9 mouse cellular contexts compared by ENCODE assay signal in the genomic region with DNA sequence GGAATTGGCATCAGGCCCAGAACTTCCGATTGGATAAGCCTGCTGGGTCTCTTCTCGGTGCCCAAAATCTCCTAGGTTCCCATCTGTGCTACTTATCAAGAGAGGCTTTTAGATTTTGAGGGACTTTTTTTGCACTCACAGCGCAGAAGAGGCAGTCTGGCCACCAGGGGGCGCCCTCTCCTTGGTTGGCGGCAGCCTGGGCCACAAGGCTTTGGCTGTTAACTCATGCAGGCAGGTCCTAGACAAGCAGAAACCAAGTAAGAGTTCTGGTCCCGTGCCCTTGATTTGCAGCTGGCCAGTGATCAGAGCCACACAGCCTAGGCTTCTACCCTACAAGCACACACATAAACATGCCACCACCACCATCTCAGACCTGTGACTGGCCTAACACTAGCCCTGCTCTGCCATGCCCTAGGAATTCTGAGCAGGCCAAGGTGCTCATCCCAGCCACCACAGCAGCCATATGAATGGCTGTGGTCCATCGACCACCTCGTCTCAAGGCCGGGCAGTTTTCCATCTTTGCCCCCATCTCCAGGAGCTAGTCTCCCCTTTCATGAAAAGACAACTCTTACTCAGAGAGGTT. TPM values are rescaled to one million over a fixed set of nuclear protein-coding genes. Genes with fewer than 3 reads are reported as not detected.
DNase-seq lines count a peak whose midpoint lies in the region; ATAC-seq and TF ChIP-seq lines count a peak whose summit lies in the region.
"Had no signal": no experiment of that assay in that cellular context is flagged by ENCODE, and none has a peak within 500 bp of the region (broad histone marks: within the 10 kb centered on the region; RNA-seq: fewer than 3 reads in every experiment).

No protein-coding gene starts in this region.

- no peaks in the 10 kb centered on the region for H3K9me3 ChIP-seq in embryonic facial prominence, embryonic 14.5 days (ENCODE audit: control insufficient read depth, low read length)
- H3K9me3 ChIP-seq in kidney, postnatal 0 days (replicated peaks; ENCODE audit: low read length), result no peaks in the 10 kb centered on the region
- H3K9me3 ChIP-seq in liver, embryonic 12.5 days (replicated peaks), result no peaks in the 10 kb centered on the region

- no peak overlapping the region for H3K27ac ChIP-seq in embryonic facial prominence, embryonic 14.5 days (replicated peaks; ENCODE audit: low read depth, low read length)
- H3K27ac ChIP-seq in kidney, postnatal 0 days, result no peak overlapping the region
- no peak overlapping the region for H3K27ac ChIP-seq in liver, embryonic 12.5 days

- peak; percentile 61 for DNase-seq in CD4-positive helper T cell, adult 2 months (ENCODE audit: low read depth, low spot score)
- peak; percentile 90 to 94 for DNase-seq in adrenal gland, postnatal 36 days
- peak; percentile 79 for DNase-seq in embryonic facial prominence, embryonic 14.5 days (ENCODE audit: low spot score)
- DNase-seq in heart, adult 9 months (ENCODE audit: low spot score in 2 of 2), result peak; percentile 28 to 59
- DNase-seq in kidney, postnatal 0 days (ENCODE audit: low spot score), result peak; percentile 85
- peak; percentile 77 for DNase-seq in ovary, postnatal 10 days (ENCODE audit: low spot score)
- DNase-seq in thymus, postnatal 0 days (ENCODE audit: low spot score), result peak; percentile 71

- no peak; the same call in 1 of the 2 replicates for ATAC-seq in embryonic facial prominence, embryonic 14.5 days (ENCODE audit: low read depth)
- ATAC-seq in kidney, postnatal 0 days (replicated peaks; ENCODE audit: low FRiP score, low read depth), result peak; percentile 34; the same call in 1 of the 2 replicates
- ATAC-seq in liver, embryonic 12.5 days, result peak; percentile 44; the same call in 1 of the 2 replicates

- WGBS in embryonic facial prominence, embryonic 14.5 days, result 27% methylated on average over 9 of the region's 9 CpGs
- WGBS in kidney, postnatal 0 days, result 21% methylated on average over 9 of the region's 9 CpGs
- 24% methylated on average over 9 of the region's 9 CpGs for WGBS in liver, embryonic 12.5 days (ENCODE audit: insufficient replicate concordance)

- peaks cover 12% of the 10 kb centered on the region; the same call in 1 of the 2 replicates for H3K27me3 ChIP-seq in embryonic facial prominence, embryonic 14.5 days (replicated peaks; ENCODE audit: control insufficient read depth, insufficient read depth, low read length)
- no peaks in the 10 kb centered on the region for H3K27me3 ChIP-seq in kidney, postnatal 0 days (ENCODE audit: insufficient read depth, low read length)
- H3K27me3 ChIP-seq in liver, embryonic 12.5 days (replicated peaks), result peaks cover 26% of the 10 kb centered on the region

- H3K4me1 ChIP-seq in embryonic facial prominence, embryonic 14.5 days (ENCODE audit: control insufficient read depth, insufficient read depth, low read length), result no peaks in the 10 kb centered on the region
- H3K4me1 ChIP-seq in kidney, postnatal 0 days (replicated peaks; ENCODE audit: insufficient read depth, low read length), result no peaks in the 10 kb centered on the region
- H3K4me1 ChIP-seq in liver, embryonic 12.5 days, result peaks cover 9% of the 10 kb centered on the region

- H3K36me3 ChIP-seq in embryonic facial prominence, embryonic 14.5 days (ENCODE audit: control insufficient read depth, insufficient read depth, low read length), result no peaks in the 10 kb centered on the region
- no peaks in the 10 kb centered on the region for H3K36me3 ChIP-seq in kidney, postnatal 0 days (ENCODE audit: insufficient read depth, low read length)
- H3K36me3 ChIP-seq in liver, embryonic 12.5 days, result no peaks in the 10 kb centered on the region

- H3K9ac ChIP-seq in embryonic facial prominence, embryonic 14.5 days (ENCODE audit: low read depth, low read length), result no peak overlapping the region
- no peak overlapping the region for H3K9ac ChIP-seq in kidney, postnatal 0 days (ENCODE audit: low read depth, low read length)
- H3K9ac ChIP-seq in liver, embryonic 12.5 days, result no peak overlapping the region

- H3K4me2 ChIP-seq in embryonic facial prominence, embryonic 14.5 days (ENCODE audit: low read depth, low read length), result no peak overlapping the region
- H3K4me2 ChIP-seq in kidney, postnatal 0 days (ENCODE audit: low read length), result no peak overlapping the region
- no peak overlapping the region for H3K4me2 ChIP-seq in liver, embryonic 12.5 days

- H3K4me3 ChIP-seq in embryonic facial prominence, embryonic 14.5 days (ENCODE audit: low read depth, low read length), result no peak overlapping the region
- no peak overlapping the region for H3K4me3 ChIP-seq in kidney, postnatal 0 days (replicated peaks; ENCODE audit: low read depth, low read length)
- no peak overlapping the region for H3K4me3 ChIP-seq in liver, embryonic 12.5 days

- peak; percentile 94 for TF ChIP-seq CTCF in kidney, postnatal 0 days (IDR thresholded peaks at IDR 0.05; ENCODE audit: low read depth)

RNA-seq across cellular contexts. Expression of a gene that starts 12.5 kb away (rescaled TPM):
- total RNA-seq in adrenal gland, postnatal 36 days (2021), result 1 to 10 TPM; 5.3 to 9.3 TPM
- polyA plus RNA-seq in embryonic facial prominence, embryonic 14.5 days (2014; fragmentation: Nextera tagmentation; extraction: Ambion mirVana), result 1.6 and 1.7 TPM in 2 replicates
- polyA plus RNA-seq in kidney, postnatal 0 days (2015; fragmentation: Nextera tagmentation; extraction: Ambion mirVana), result 0.13 TPM in 1 of 2 replicates, not detected in the other
- polyA plus RNA-seq in liver, embryonic 12.5 days (2016; fragmentation: Nextera tagmentation; extraction: Ambion mirVana), result 1.6 and 3.0 TPM in 2 replicates
- polyA plus RNA-seq in thymus, postnatal 0 days (2015; fragmentation: Nextera tagmentation; extraction: Ambion mirVana), result 0.46 and 0.57 TPM in 2 replicates
- polyA plus RNA-seq: gonadal fat pad, adult 2 months had no signal

RNA-seq across cellular contexts. Expression of a gene that starts 18.7 kb away (rescaled TPM):
- total RNA-seq in adrenal gland, postnatal 36 days (2021), result 10 to 100 TPM; 52.4 to 60.4 TPM
- 14.2 and 16.3 TPM in 2 replicates for polyA plus RNA-seq in embryonic facial prominence, embryonic 14.5 days (2014; fragmentation: Nextera tagmentation; extraction: Ambion mirVana)
- 12.6 and 19.1 TPM in 2 replicates for polyA plus RNA-seq in kidney, postnatal 0 days (2015; fragmentation: Nextera tagmentation; extraction: Ambion mirVana)
- 9.2 and 10.0 TPM in 2 replicates for polyA plus RNA-seq in liver, embryonic 12.5 days (2016; fragmentation: Nextera tagmentation; extraction: Ambion mirVana)
- polyA plus RNA-seq in thymus, postnatal 0 days (2015; fragmentation: Nextera tagmentation; extraction: Ambion mirVana), result 15.6 and 21.3 TPM in 2 replicates
